Mouse (Mus musculus) monocyte, adult 5-6 weeks (primary cell): ENCODE measurements around the gene Rrp8. TPM values are rescaled to one million over a fixed set of nuclear protein-coding genes. Genes with fewer than 3 reads are reported as not detected.

Experiments
- ATAC-seq: fragments of 153-309, 156-312 bp; replicated peaks from 2 replicates; pipeline ENCODE4 v1.8.0; 2017; ENCODE audit warnings: mild to moderate bottlenecking; ENCODE audit not compliant: low TSS enrichment, insufficient number of reproducible peaks, severe bottlenecking, poor library complexity, low FRiP score
- total RNA-seq: library from RNA; stranded (forward); fragments of 200-1000, 200-491, 200-594 nt; gene quantifications from 3 replicates; pipeline ENCODE4 v1.2.3, GENCODE M21; 2017

Rrp8 gene
- total RNA-seq, 1 experiment from 2014 or later: 14.7 TPM

DNA sequence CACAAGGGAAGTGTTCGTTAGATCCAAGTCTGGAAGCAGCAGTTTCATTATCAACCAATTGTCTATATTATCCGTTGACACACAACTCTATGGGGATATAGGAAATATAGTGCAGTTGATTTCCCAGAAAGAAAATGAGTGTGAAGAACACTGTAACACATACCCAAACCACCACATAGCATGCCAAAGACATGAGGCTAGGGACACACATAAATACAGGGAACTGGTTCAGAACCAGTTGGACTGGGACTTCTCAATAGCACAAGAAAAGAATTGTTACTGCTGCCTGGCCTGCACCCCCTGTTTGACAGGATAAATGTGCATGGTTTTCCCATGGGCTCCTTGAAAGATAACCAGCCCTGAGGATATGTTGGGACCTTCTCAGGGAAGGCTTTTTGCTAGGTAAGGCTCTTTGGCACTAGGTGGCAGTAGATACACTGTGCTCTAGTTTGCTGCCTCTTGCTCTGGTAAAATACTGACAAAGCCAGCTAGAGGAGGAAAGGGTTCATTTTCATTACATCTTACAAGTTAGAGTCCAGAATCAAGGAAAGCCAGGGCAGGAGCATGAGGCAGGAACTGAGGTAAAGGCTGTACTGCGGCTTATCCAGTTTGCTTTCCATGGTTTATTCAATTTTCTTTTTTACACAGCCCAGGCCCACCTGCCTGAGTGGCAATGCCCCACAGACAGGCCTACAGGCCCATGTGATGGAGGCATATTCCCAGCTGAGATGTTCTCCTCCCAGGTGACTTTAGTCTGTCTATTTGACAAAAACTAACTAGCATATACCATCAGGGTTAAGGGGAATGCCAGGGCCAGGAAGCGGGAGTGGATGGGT lies 10.8 kb downstream of the Rrp8 start:
- peak; percentile 91 for ATAC-seq

GRCm38 (mm10) chr7:105721916-105722315 lies 15.3 kb downstream of the Rrp8 start:
- ATAC-seq: no peak

GRCm38 (mm10) chr7:105715366-105715765 lies 21.8 kb downstream of the Rrp8 start:
- ATAC-seq: no peak

DNA sequence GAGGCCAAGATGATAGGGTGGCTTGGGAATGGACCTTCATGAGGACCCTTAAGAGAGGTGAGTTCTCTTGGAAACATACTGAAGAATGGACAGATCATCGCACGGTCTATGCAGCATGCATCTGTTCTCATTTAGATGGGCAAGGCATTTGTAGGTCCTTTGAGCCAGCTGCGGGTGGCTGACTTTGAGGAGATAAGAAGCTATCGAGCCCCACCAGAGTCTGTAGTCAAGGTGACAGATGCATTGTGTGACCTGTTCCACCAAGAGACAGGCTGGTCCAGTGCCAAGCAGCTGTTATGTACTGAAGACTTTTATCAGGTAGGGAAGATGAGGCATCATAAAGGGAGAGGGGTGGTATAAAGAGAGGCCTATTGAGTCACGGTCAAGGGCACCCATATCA lies 28.5 kb downstream of the Rrp8 start:
- no peak for ATAC-seq

DNA sequence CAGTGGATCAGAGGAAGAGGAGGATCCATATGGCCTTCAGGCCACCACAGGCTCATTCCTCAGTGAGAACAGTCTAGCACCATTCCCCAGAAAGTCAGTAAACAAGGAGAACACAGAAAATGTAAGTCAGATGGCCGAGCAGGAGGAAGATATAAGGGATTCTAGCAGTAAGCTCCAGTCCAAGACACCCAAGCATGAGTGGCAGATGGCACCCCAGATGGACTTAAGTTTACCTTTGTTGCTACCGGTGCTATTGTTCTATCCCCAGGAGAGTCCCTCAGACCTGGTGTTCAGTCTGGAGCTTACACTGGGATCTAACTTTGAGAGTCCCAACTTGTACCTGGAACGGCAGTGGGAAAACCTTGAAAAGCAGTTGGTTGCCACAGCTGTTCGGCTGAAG lies 33.4 kb downstream of the Rrp8 start:
- ATAC-seq: no peak

GRCm38 (mm10) chr7:105703184-105703583 lies 34.0 kb downstream of the Rrp8 start:
- no peak for ATAC-seq

DNA sequence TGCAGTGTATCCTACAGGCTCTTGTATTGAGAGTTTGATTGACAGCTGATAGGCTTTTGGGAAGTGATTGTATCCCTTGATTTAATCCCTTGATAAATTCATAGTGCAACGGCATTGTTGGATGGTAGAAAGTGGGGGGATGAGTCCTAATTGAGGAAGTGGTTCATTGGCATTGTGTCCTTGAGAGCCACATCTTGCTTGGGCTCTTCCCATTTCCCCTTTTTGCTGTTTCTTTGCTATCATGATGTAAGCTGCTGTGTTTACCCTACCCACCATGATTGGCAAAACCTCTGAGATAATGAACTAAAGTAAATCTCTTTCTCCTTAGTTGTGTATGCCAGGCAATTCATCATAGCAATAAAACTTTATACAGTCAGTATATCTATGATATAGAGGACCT lies 46.3 kb downstream of the Rrp8 start:
- peak; percentile 66 for ATAC-seq

DNA sequence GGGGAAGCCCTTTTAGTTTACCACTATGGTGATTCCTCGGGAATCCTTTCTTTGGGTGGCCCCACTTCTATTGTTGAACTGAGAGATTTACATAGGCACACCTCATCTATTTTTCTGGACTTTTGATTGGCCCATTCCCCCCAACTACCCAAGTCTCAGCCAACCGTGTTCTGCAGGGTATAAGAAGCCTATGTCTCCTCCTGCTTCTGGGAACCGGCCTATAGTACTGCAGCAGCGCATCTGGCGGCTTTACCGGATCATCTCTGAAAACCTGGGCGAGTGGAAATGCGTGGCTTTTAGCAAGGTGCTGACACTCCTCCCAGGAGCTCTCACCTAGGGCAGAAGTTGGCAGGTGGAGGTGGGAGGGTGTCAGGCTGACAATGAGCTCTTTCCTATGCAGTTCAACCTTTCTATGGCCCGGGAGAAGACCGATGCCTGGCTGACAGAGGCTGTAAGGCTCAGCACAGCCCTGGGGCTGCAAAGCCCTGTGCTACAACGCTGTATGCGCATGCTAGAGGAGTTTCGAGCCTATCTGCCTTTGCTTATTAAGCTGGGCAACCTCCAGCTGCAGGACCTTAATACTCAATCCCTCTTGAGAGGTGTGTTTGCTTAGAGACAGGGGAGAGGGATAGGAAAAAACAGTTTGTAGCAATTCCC lies 51.5 kb downstream of the Rrp8 start:
- no peak for ATAC-seq

Other genes starting within 250 kb of the Rrp8 start
- gene Smpd1, start 183.0 kb downstream of the Rrp8 start, total RNA-seq: 20.2 to 29.2 TPM (median 28.0 TPM) in 3 replicates
- 6.0 to 25.3 TPM (median 10.9 TPM) in 3 replicates for gene Apbb1, start 155.7 kb downstream of the Rrp8 start, total RNA-seq
- not detected in 3 replicates for gene Hpx, start 137.2 kb downstream of the Rrp8 start, total RNA-seq
- 4.9 to 26.3 TPM (median 23.4 TPM) in 3 replicates for gene Trim3, start 103.8 kb downstream of the Rrp8 start, total RNA-seq
- 57.4 to 73.7 TPM (median 68.2 TPM) in 3 replicates for gene Timm10b, start 97.3 kb downstream of the Rrp8 start, total RNA-seq
- gene Arfip2, start 97.0 kb downstream of the Rrp8 start, total RNA-seq: 35.1 to 41.9 TPM (median 38.1 TPM) in 3 replicates
- gene Gm45799, start 96.8 kb downstream of the Rrp8 start, total RNA-seq: 1.5 to 7.3 TPM (median 2.1 TPM) in 3 replicates
- gene Dnhd1, start 86.6 kb downstream of the Rrp8 start, total RNA-seq: 1.6 to 6.3 TPM (median 5.8 TPM) in 3 replicates
- gene Ilk, start 793 bp downstream of the Rrp8 start, total RNA-seq: 105 to 145 TPM (median 128 TPM) in 3 replicates
- 113 to 187 TPM (median 117 TPM) in 3 replicates for gene Taf10, start 7.0 kb upstream of the Rrp8 start, total RNA-seq
- 13.5 to 25.3 TPM (median 22.9 TPM) in 3 replicates for gene Tpp1, start 14.8 kb upstream of the Rrp8 start, total RNA-seq
- not detected in 3 replicates for gene Dchs1, start 50.3 kb upstream of the Rrp8 start, total RNA-seq
- gene Mrpl17, start 73.7 kb upstream of the Rrp8 start, total RNA-seq: 12.5 to 18.7 TPM (median 17.9 TPM) in 3 replicates
- 401 to 1,201 TPM (median 560 TPM) in 3 replicates for gene Gm4070, start 216.6 kb upstream of the Rrp8 start, total RNA-seq